Mouse (Mus musculus) brain, embryonic 18.5 days (tissue): Measurements from ENCODE around the gene Jazf1.

Experiments used
- DNase-seq: peaks from one replicate; pipeline ENCODE4 v3.0.0-alpha.2; 2012; ENCODE audit warnings: low read depth, low spot score

Jazf1 gene

DNA sequence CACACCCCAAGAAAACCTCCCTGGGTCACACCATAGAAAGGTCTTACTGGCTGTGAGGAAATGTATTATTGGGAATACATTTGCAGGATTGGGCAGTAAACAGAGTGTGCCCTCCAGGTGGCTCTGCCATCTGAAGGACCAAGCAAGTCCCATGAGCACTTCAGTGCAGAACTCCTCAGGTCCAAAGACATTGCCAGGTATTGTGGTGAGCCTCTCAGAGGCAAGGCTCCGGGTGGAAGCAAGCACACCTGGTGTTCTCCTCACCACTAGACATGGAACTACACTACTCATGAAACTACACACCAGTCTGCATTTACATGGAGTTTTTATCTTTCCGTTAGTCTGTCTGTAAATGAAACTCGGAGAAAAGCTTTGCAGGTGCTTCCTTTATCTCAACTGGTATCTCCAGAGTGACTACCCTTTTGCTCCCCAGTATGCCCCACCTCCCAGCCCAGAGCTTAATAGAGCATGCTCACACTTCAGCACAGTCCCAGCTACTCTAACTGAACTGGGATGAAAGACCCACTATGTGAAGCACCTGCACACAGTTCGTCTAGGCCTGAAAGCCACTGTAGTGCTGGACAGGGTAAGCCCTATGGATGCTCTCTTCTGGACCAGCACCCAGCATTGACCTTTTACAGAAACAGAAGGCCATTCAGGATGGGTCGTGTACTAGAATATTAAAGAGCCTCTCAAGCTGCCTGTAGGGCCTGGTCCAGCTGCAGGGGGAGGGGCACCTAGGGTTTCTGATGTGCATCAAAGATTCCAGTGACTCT lies 156.1 kb downstream of the Jazf1 start:
- DNase-seq: no peak

DNA sequence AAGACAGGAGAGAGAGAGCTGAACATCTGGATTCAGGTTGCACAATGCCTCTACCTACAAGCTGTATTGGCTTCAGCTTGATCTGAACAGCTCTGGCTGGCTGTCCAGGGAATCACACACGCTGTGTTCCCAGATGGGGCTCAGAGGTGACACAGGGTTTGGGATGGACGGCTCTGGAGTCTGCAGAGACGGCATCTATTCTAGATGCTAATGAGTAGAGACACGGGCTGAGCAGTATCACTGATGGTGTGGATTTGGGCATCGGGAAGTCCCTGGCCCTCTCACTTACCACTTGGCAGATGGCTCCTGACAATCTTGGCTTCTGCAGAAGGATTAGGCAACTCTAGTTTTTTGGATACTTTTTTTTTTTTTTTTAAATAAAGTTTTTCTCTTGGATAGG lies 161.6 kb downstream of the Jazf1 start:
- no peak for DNase-seq

DNA sequence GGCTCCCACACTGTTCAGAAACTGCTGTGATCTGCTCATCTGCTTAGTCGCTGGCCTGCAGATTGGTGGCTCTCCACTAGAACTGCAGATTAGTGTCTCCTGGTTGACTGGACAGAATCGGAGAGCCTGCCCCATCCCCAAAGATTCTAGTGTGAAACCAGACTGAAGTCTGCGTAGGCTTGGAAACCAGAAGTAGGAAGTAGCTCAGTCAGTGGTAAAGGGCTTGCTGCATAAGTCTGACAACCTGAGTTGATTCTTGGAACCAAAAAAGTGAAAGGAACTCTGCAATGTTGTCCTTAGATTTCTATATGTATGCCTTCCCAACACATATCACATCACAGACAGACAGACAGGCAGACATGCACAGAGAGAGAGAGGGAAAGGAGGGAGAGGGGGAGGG lies 163.3 kb downstream of the Jazf1 start:
- no peak for DNase-seq

DNA sequence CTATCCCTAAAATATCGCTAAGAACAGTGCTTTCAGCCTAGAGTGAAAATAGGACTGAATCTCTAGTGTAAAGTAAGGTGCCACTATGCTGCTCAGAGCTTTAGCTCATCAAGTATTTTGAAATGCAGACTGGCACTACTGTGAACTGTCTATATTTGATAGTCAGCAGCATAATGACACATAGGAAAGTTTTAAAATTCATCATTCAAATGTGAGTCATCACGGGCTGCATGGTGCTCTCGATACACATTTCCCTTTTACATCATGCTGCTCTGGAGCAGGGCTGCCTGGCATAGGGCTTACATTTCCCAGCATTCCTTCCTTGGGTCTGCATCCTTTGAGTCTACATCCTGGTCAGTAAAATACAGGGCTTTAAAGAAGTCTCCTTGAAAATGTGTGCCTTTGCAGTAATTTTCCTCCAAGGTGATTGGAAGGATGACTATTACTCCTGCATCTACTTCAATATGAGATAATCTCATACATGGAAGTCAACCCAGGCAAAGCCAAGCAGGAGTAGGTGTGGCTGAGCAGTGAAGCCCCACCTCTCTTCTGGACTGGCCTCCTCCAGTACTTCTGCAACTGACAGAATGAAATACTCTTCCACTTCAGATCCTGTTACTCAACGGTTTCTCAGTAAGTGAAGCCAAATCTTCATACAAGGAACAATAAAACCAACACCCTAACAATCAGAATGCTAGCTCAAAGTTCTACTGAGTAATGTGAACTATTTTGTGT lies 165.0 kb downstream of the Jazf1 start:
- DNase-seq: no peak

DNA sequence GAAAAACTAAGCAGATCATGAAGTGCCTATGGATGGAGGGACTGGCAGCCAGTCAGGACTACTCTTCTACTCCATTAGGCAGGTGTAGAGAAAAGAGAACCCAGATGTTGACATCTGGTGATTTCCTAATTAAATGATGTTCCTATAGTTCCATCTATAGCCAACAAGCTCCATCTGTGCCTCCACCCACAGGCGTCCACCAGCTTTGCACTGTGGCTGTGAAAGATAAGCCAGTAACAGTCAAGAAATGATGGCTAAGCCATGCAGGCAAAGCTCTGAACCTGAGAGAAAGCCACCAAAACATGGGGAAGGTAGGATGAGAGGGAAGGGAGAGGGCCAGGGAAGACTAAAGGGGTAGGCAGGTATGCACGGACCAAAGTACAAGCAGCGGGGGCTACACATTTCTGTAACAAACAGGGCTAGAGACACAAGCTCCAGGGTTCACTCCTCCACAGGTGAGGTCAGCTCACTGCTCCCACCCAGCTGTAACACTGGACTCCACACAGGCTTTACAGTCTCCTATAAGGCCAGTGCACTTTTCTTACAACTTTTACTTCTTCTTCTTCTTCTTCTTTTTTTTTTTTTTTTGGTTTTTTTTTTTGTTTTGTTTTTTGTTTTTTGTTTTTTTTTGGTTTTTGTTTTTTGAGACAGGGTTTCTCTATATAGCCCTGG lies 168.7 kb downstream of the Jazf1 start:
- no peak for DNase-seq

DNA sequence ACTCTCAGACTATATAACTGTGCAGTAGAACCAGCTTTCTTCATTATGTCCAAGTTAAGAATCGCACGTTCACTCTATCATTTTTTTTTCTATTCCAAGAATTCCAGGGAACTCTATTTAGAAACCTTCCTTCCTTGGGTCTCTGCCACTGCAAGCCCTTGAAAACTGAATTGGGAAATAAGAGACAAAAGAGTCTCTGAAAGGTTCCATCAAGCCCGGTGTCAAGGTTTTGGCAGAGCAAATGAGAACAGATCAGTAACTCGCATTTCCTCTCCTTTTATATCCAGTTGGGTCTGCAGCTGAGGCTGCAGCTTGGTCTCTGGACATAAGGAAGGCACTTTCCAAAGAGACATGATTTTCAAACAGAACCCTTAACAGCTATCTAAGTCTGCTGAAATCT lies 173.4 kb downstream of the Jazf1 start:
- DNase-seq: no peak

DNA sequence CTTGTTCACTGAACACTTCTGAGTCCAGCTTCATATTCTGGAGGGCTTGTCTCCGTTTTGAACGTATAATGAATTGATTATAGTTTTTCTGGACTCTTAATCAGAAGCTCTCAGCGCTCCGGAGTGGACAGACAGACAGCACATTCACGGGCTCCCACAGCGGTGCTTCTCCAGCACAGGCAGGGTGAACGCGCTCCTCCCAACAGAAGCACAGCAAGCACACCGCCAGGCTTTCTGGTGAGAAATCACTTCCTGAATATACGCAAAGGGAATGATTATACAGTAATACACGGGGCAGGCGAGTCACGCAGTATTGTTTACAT lies 174.0 kb downstream of the Jazf1 start:
- no peak for DNase-seq

DNA sequence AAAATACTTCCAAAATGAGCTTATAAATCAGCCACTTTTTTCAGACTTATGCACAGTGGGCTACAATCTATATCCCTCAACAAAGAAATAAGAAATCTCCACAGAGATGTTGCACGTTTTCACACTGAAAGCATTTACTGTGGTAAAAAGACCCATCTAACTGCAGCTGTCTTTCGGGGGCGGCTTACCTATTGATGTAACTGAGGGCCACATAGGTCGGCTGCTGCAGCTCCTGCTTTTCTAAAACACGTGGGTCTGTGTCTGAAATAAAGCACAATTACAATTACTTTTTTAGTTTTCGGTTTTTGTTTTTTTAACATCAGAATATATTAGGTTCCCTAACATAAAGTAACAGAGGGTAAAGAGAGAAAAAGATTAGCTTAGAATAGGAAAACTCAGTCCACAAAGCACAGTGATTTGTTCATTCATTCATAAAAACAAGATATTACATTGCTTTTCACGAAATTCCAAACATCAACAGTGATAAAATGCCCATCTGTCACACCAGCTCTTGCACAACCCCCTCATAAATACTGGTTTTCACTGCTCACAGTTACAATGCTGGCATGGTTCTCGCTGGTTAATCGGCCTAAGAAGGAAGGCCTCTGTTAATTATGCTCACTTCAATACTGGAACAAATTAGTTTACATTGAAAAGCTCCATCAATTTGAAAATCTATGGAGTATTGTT lies 174.5 kb downstream of the Jazf1 start:
- DNase-seq: no peak

DNA sequence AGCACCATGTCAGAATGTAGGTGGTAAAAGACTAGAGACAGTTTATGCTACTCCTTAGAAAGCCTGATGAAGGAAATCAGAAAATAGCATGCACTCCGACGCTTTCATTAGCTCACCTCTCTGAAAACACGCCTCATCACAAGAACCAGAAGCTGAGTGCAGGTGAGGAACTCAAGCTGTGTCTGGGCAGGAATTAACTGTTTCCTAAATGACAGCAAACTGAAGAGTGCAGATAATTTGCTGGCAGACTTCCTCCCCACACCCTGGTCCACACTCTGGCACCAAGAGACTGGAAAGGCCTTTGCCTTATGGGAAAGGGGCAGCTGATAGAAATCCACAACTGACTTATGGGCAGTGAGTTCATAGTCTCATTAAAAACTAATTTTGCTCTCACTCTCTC lies 175.5 kb downstream of the Jazf1 start:
- DNase-seq: no peak

DNA sequence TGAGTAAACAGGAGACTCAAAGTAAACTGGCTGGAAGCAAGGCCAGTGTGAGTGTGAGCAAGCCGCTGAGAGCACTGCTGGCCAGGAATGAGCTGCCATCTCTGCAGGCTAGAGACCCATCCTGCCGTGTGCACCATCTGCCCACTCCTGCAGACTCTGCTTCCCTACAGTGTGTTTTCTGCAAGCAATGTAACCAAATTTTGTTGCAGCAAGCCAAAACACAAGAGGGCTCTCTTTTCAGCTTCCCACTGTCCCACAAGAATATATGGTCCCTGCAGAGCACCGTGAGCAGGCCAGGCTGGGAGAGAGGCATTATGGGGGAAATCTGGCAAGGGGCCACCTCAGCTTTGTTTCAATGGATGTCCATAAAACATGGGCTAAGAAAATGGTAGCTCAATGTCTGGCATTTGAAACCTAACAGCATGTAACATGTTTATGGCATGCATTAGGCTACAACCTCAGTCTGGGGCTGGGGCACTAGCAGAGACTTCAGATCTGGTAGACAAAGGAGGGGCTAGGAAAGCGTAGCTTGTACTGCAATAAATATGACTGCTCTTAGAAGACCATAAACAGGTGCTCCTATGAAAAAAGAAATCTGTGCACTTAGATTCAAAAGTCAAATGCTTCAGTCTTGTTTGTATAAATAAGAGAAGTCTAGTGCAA lies 180.8 kb downstream of the Jazf1 start:
- no peak for DNase-seq

DNA sequence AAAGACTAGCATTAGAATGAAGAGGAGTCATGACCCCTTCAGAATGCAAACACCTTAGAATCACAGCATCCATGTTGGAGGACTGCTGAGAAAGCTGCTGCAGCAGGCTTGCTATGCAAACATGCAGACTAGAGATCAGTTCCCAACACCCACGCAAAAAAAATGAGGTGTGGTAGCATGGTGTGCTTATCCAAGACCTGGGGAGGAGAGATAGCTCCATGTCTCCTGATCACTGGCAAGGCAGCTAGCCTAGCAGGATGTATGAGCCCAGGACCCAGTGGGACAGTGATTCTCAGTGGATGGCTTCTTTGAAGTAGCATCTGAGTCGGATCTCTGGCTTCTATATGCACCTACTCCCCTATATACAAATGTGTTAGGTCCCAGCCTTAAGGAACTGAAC lies 184.7 kb downstream of the Jazf1 start:
- no peak for DNase-seq

DNA sequence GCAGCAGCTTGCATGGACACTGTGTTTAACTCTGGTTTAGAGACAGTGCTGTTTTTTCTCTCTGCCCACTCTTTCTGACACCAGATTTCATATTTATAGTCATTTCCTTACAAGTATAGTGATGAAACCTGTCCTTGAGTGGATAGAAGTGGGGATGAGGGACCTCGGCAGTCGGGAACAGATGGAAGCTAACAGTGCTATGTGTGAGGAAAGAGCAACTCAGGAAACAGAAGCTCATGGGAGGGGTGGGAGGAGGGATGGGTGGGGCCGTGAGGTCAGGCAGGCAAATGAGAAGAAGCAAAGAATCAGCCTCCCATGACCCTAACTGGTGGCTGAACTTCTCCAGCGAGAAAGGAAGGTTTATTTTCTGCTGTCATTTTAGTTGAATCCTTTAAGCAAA lies 191.3 kb downstream of the Jazf1 start:
- DNase-seq: no peak

DNA sequence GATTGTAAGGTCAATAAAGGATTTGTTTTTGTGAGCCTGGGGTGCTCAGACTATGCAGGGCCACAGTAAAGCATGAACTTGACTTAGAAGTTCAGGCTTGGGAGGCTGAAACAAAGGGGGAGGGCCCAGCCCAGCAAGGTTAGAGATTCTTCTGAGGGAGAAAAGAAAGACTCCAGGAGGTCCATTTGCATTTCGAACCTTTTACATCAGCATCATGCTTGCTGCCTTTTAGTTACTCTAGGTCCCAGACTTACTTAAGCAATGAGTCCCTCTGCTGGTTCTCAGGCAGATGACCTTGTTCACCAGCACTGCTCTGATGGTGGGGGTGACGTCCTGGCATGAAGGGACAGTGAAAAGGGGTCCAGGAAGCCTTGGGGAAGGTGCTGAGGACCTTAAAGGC lies 197.1 kb downstream of the Jazf1 start:
- no peak for DNase-seq

DNA sequence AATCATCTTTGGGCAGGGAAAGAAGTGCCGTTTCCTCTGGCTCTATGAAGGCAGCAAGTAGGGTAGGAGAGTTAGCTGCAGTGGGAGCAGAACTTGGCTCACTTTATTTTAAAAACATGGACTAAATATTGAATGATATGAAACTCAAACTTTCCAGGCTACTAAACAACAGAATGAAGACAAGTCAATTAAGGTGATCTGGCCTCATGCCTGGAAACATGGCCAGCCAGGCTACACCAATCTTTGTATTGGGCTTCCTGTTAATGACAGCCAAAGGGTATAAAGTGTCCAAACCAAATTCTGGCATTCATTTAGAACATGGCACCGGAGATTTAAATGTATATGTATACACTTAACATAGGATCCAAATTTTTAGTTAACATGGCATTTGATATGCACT lies 199.2 kb downstream of the Jazf1 start:
- DNase-seq: no peak

DNA sequence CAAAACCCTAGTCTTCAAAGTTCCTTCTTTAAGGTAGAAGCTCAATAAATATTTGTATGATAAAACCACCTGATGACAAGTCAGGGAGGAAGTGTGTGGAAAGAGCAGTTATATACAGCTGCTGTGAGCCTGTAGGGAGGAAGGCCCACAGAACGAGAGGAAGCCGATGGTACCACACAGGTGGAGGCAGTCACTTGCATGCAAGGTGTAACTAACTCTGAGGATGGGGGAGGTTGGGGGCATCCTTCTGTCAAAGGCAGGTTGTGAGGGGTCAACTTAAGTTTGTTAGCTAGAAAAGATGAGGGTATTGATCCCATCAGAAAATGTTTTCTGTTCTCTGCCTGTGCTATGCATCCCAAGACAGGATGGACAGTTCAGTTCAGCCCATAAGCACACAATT lies 200.1 kb downstream of the Jazf1 start:
- no peak for DNase-seq

DNA sequence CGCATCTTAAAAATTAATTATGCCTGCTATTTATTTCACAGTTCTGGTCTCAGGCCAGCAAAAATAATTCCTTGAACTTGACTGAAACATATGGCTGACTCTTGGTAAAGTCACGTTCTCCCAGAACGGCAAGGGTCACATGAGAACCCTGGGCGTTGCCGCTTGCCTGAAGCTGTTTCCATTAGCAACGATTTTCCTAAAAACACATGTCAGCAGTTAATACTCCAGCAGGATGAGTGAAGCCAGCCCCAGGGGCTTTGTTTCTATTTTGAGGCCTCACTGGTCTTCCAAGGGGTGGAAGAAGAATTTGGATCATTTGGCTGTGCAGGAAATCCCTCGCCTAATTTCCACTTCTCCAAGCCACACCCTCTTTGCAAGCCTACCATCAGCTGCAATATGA lies 206.5 kb downstream of the Jazf1 start:
- DNase-seq: no peak

DNA sequence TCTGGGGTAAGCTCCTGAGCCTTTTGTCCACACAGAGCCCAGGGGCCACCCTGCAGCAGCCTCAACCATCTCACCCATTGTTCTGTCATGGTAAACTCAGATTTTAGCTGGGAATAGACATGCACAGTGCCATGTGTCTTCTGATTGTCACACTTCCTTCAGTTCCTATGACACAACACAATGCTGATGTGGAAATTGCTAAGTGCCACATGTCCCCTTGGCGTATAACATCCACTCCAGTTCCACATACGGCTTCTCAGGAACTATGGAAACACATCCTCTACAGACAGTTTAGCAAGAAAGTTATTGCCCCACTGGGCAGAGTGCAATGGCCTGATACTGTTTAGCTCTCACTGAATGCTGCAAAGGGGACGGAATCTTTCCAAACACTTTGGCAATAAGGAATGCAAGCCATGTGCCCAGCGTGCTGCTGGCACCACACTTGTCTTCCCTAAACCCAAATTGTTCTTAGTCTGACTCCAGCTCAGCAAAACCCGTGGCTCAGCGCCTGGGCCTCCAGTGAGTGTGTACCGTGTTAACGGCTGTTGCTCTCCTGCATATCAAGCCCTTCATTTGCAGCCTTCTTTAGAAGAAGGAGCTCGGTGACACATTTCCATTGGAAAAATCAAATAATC lies 207.1 kb downstream of the Jazf1 start:
- DNase-seq: no peak

DNA sequence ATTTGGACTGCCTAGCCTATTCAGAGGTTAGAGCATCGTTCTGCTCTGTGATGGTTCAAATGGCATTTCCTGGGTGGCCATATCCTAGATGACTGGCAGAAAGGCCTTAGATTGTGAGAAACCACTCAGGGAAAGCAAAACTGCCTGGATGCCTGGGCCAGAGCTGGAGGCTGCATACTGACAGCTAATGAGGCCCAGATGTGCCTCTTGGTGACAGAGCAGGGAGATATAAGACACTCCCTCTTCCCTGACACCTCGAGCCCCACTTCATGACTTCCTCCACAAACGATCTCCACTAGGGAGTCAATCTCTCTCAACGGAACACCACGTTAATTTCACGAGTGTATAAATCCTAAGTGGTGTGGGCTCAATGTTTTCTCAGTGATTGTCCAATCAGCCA lies 207.7 kb downstream of the Jazf1 start:
- DNase-seq: no peak

DNA sequence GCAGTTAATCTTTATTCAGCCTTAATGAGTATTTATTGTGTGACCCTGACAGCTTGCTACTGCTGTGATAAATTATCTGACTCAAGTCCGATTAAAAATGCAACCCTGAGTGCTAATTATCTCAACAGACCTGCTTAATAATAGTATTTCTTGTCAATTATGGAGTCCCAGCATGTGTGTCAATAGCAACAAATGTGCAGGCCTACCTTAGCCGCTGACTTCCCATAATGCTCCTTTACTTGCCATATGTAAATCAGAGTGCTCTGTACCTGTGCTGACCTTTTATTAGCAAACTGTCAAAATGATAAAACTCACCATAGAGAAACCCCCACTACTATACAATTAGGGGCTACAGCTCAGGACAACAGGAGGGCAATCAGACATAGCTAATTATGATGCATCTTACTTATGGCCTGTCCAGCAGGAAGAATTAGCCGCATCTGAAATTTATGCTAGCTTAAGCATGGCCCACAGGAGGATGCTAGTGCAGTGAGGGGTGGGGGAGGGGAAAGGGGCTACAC lies 209.5 kb downstream of the Jazf1 start:
- DNase-seq: no peak

DNA sequence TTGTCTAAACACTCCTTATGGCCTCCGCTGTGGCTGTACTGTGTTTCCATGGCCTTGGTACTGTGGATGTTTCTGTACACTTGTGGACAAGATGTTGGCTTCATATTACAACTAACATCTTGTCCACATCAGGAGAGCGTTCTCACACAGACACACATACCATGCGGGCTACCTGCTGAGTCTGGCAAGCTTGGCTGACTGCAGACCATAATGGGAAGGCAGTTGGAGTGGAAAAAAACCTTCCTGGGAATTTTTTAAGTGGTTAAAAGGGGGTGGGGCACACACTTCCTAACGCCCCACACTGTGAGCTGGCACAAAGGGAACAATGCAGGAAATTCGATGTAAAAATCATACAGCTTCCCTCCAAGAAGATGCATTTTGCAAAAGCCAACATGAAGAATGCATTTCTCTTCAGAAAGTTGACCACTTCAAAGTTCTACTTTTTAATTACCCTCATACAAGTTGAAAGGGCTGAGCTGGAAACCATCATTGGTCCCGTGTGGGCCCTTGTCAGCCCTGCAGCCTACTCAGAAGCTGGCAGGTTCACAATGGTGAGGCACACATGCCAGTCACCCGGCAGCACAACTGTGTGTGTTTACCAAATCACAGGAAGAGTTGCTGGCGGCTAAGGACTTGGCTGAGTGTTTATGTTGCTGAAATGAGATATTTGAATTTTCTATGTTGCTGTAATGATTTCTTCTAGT lies 215.9 kb downstream of the Jazf1 start:
- no peak for DNase-seq

DNA sequence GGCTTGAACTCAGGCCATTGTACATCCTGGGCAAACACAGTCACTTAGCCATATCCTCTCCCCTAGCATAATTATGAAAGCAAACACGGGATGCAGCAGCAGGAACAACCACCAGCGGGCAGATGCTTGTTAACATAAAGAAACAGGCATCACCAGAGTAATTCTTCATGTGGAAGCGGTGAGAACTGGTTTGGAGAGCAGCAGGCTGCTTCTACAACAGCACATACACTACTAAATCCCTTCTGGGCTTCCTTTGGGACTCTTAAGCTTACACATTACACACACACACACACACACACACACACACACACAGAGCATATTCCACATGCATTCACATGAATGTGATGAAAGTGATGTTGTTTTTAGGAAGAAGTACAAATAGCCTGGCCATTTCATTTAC lies 216.5 kb downstream of the Jazf1 start:
- DNase-seq: no peak
